Comparison of ENCODE assay signal across 17 mouse cellular contexts in genomic region chr8:37056376-37056775, GRCm38 (mm10).
DNase-seq lines count a peak whose midpoint lies in the region; ATAC-seq and TF ChIP-seq lines count a peak whose summit lies in the region.
"Had no signal": no experiment of that assay in that cellular context is flagged by ENCODE, and none has a peak within 500 bp of the region (broad histone marks: within the 10 kb centered on the region; RNA-seq: fewer than 3 reads in every experiment).

No protein-coding gene starts in this region.

- no peak for TF ChIP-seq EP300 in liver, postnatal 0 days (IDR thresholded peaks at IDR 0.05; ENCODE audit: low read depth)

- no peak for TF ChIP-seq POLR2A in liver, adult 2 months (IDR thresholded peaks at IDR 0.05; ENCODE audit: extremely low read depth, insufficient read depth, low read length)

- no peak for TF ChIP-seq CTCF in liver, adult 2 months (IDR thresholded peaks at IDR 0.05; ENCODE audit: low read depth, low read length)
- TF ChIP-seq CTCF in liver, postnatal 0 days (IDR thresholded peaks at IDR 0.05; ENCODE audit: low read depth), result no peak

- no peaks in the 10 kb centered on the region for H3K79me2 ChIP-seq in liver, adult 2 months (ENCODE audit: control insufficient read depth, insufficient read depth, low read length)

- DNase-seq in adrenal gland, adult 2 months, result peak; percentile 27
- no peak for DNase-seq in adrenal gland, adult 18-20 months (ENCODE audit: low spot score in 2 of 2)
- peak; percentile 79 for DNase-seq in liver, adult 2 months (ENCODE audit: extremely low read depth, low read depth, low spot score)
- no peak for DNase-seq in liver, postnatal 0 days
- peak; percentile 25 to 39 for DNase-seq in heart, postnatal 36 days
- no peak for DNase-seq in forebrain, embryonic 14.5 days (ENCODE audit: low spot score)
- no peak for DNase-seq in left cerebral cortex, postnatal 4 days
- DNase-seq: cerebellum, adult 2 months; kidney, adult 8-10 months; spleen, adult 18-20 months had no signal

- no peak overlapping the region for H3K4me3 ChIP-seq in liver, adult 2 months (ENCODE audit: insufficient read depth, low read depth, low read length)
- H3K4me3 ChIP-seq in liver, postnatal 0 days (ENCODE audit: low read depth, low read length), result no peak overlapping the region
- no peak overlapping the region for H3K4me3 ChIP-seq in forebrain, embryonic 14.5 days (ENCODE audit: low read depth, low read length)
- no peak overlapping the region for H3K4me3 ChIP-seq in midbrain, embryonic 16.5 days (ENCODE audit: low read depth, low read length)
- H3K4me3 ChIP-seq: embryonic facial prominence, embryonic 13.5 days; limb, embryonic 12.5 days; liver, embryonic 15.5 days; midbrain, embryonic 10.5 days; stomach, embryonic 15.5 days had no signal

- H3K9ac ChIP-seq in liver, adult 2 months (ENCODE audit: low read depth, low read length), result no peak overlapping the region
- H3K9ac ChIP-seq in liver, postnatal 0 days (replicated peaks), result no peak overlapping the region
- no peak overlapping the region for H3K9ac ChIP-seq in forebrain, embryonic 14.5 days (ENCODE audit: low read length)
- H3K9ac ChIP-seq in midbrain, embryonic 16.5 days (ENCODE audit: low read depth, low read length), result no peak overlapping the region
- H3K9ac ChIP-seq: embryonic facial prominence, embryonic 13.5 days; limb, embryonic 12.5 days; liver, embryonic 15.5 days; stomach, embryonic 15.5 days had no signal

- intact Hi-C loops in heart, postnatal 36 days (cut with DNase I), result loop anchor here (5.0 kb wide), 1 partner anchor 159 kb away; no protein-coding TSS in a partner anchor
- intact Hi-C loops in left cerebral cortex, postnatal 4 days (cut with DNase I), result no loop called here

- H3K27me3 ChIP-seq in liver, adult 2 months (ENCODE audit: control insufficient read depth, insufficient read depth, low read length), result no peaks in the 10 kb centered on the region
- no peaks in the 10 kb centered on the region for H3K27me3 ChIP-seq in liver, postnatal 0 days (ENCODE audit: insufficient read depth, low read length)
- H3K27me3 ChIP-seq in forebrain, embryonic 14.5 days (replicated peaks; ENCODE audit: control insufficient read depth, insufficient read depth, low read length), result no peaks in the 10 kb centered on the region
- no peaks in the 10 kb centered on the region for H3K27me3 ChIP-seq in midbrain, embryonic 16.5 days (ENCODE audit: control insufficient read depth, insufficient read depth, low read depth, low read length)
- H3K27me3 ChIP-seq: embryonic facial prominence, embryonic 13.5 days; limb, embryonic 12.5 days; liver, embryonic 15.5 days; stomach, embryonic 15.5 days had no signal

- H3K9me3 ChIP-seq in liver, postnatal 0 days (ENCODE audit: low read length), result no peaks in the 10 kb centered on the region
- H3K9me3 ChIP-seq in forebrain, embryonic 14.5 days (replicated peaks; ENCODE audit: control insufficient read depth, low read length), result no peaks in the 10 kb centered on the region
- H3K9me3 ChIP-seq in midbrain, embryonic 16.5 days (replicated peaks; ENCODE audit: control insufficient read depth, low read length, poor library complexity, severe bottlenecking), result no peaks in the 10 kb centered on the region
- H3K9me3 ChIP-seq: embryonic facial prominence, embryonic 13.5 days; limb, embryonic 12.5 days; liver, embryonic 15.5 days; midbrain, embryonic 10.5 days; stomach, embryonic 15.5 days had no signal

- H3K4me1 ChIP-seq in liver, adult 2 months (ENCODE audit: control insufficient read depth, insufficient read depth, low read length), result peaks cover 2% of the 10 kb centered on the region; the same call in 1 of the 2 replicates
- H3K4me1 ChIP-seq in liver, postnatal 0 days (ENCODE audit: insufficient read depth), result no peaks in the 10 kb centered on the region
- no peaks in the 10 kb centered on the region for H3K4me1 ChIP-seq in forebrain, embryonic 14.5 days (ENCODE audit: control insufficient read depth, insufficient read depth, low read length)
- no peaks in the 10 kb centered on the region for H3K4me1 ChIP-seq in midbrain, embryonic 16.5 days (ENCODE audit: control insufficient read depth, insufficient read depth, low read length)
- H3K4me1 ChIP-seq: embryonic facial prominence, embryonic 13.5 days; limb, embryonic 12.5 days; liver, embryonic 15.5 days; midbrain, embryonic 10.5 days; stomach, embryonic 15.5 days had no signal

- 21% methylated on average over 3 of the region's 3 CpGs for WGBS in liver, adult 2 months
- WGBS in liver, postnatal 0 days (ENCODE audit: insufficient replicate concordance), result 77% methylated on average over 3 of the region's 3 CpGs
- WGBS in forebrain, embryonic 14.5 days, result 87% methylated on average over 3 of the region's 3 CpGs
- 87% methylated on average over 3 of the region's 3 CpGs for WGBS in midbrain, embryonic 16.5 days

- no peak overlapping the region for H3K4me2 ChIP-seq in liver, postnatal 0 days (ENCODE audit: low read depth, low read length)
- no peak overlapping the region for H3K4me2 ChIP-seq in forebrain, embryonic 14.5 days (ENCODE audit: low read length)
- H3K4me2 ChIP-seq in midbrain, embryonic 16.5 days (ENCODE audit: low read length), result no peak overlapping the region
- H3K4me2 ChIP-seq: embryonic facial prominence, embryonic 13.5 days; limb, embryonic 12.5 days; liver, embryonic 15.5 days; stomach, embryonic 15.5 days had no signal

- no peak overlapping the region for H3K27ac ChIP-seq in liver, adult 2 months (replicated peaks; ENCODE audit: insufficient read depth, low read depth, low read length)
- H3K27ac ChIP-seq in liver, postnatal 0 days (ENCODE audit: low read depth), result no peak overlapping the region
- no peak overlapping the region for H3K27ac ChIP-seq in forebrain, embryonic 14.5 days (ENCODE audit: low read depth, low read length)
- H3K27ac ChIP-seq in midbrain, embryonic 16.5 days (ENCODE audit: low read length), result no peak overlapping the region
- H3K27ac ChIP-seq: embryonic facial prominence, embryonic 13.5 days; limb, embryonic 12.5 days; liver, embryonic 15.5 days; midbrain, embryonic 10.5 days; stomach, embryonic 15.5 days had no signal

- no peaks in the 10 kb centered on the region for H3K36me3 ChIP-seq in liver, adult 2 months (ENCODE audit: control insufficient read depth, insufficient read depth, low read length)
- no peaks in the 10 kb centered on the region for H3K36me3 ChIP-seq in liver, postnatal 0 days (replicated peaks; ENCODE audit: insufficient read depth, low read length)
- H3K36me3 ChIP-seq in forebrain, embryonic 14.5 days (ENCODE audit: control insufficient read depth, insufficient read depth, low read length), result no peaks in the 10 kb centered on the region
- H3K36me3 ChIP-seq in midbrain, embryonic 16.5 days (ENCODE audit: control insufficient read depth, insufficient read depth, low read length), result no peaks in the 10 kb centered on the region
- H3K36me3 ChIP-seq: embryonic facial prominence, embryonic 13.5 days; limb, embryonic 12.5 days; liver, embryonic 15.5 days; midbrain, embryonic 10.5 days; stomach, embryonic 15.5 days had no signal

- ATAC-seq in liver, postnatal 0 days, result no peak
- ATAC-seq in forebrain, embryonic 14.5 days, result no peak
- ATAC-seq in midbrain, embryonic 16.5 days, result no peak
- ATAC-seq: activated CD4-positive, CD25-positive, alpha-beta regulatory T cell, adult 4 months had no signal

Comparison
In these comparisons a context has a peak if more than half of its experiments do, and no peak if none do; other contexts are left out.
1. DNase-seq: peak in adrenal gland, adult 2 months (single experiment), liver, adult 2 months (single experiment) and heart, postnatal 36 days (2 of 2); none in adrenal gland, adult 18-20 months (0 of 2), liver, postnatal 0 days (single experiment), forebrain, embryonic 14.5 days (single experiment) and left cerebral cortex, postnatal 4 days (single experiment).